Mouse (Mus musculus): ENCODE results near the gene Ralgps2.

Gene Ralgps2

GRCm38 (mm10) chr1:156939251-156940141 lies at the start of gene Ralgps2:
Gene Ralgps2 (minus strand): TSS chr1:156939626.
- peak; percentile 48 to 72 for DNase-seq (ENCODE audit: low read depth in 2 of 2, low spot score in 2 of 2)

- DNase-seq (ENCODE audit: low read depth in 2 of 2, low spot score in 2 of 2): no peak
Observed at GRCm38 (mm10) chr1:156987576-156987975, 48.1 kb upstream of the Ralgps2 start.

GRCm38 (mm10) chr1:156986641-156987345 lies 47.4 kb upstream of the Ralgps2 start:
- no peak for DNase-seq (ENCODE audit: low read depth in 2 of 2, low spot score in 2 of 2)

GRCm38 (mm10) chr1:156985657-156986640 lies 46.5 kb upstream of the Ralgps2 start:
- peak in 1 of 2 experiments; percentile 11 for DNase-seq (ENCODE audit: low read depth in 2 of 2, low spot score in 2 of 2)

GRCm38 (mm10) chr1:156983009-156983870 lies 43.8 kb upstream of the Ralgps2 start:
- DNase-seq (ENCODE audit: low read depth in 2 of 2, low spot score in 2 of 2): no peak

- no peak for DNase-seq (ENCODE audit: low read depth in 2 of 2, low spot score in 2 of 2)
Observed at GRCm38 (mm10) chr1:156981975-156982374, 42.5 kb upstream of the Ralgps2 start.

- DNase-seq (ENCODE audit: low read depth in 2 of 2, low spot score in 2 of 2): no peak
Observed at GRCm38 (mm10) chr1:156979722-156980121, 40.3 kb upstream of the Ralgps2 start.

- no peak for DNase-seq (ENCODE audit: low read depth in 2 of 2, low spot score in 2 of 2)
Observed at GRCm38 (mm10) chr1:156978656-156979055, 39.2 kb upstream of the Ralgps2 start.

GRCm38 (mm10) chr1:156973857-156974256 lies 34.4 kb upstream of the Ralgps2 start:
- DNase-seq (ENCODE audit: low read depth in 2 of 2, low spot score in 2 of 2): no peak

GRCm38 (mm10) chr1:156972391-156972790 lies 33.0 kb upstream of the Ralgps2 start:
- DNase-seq (ENCODE audit: low read depth in 2 of 2, low spot score in 2 of 2): no peak

GRCm38 (mm10) chr1:156971206-156971811 lies 31.9 kb upstream of the Ralgps2 start:
- DNase-seq (ENCODE audit: low read depth in 2 of 2, low spot score in 2 of 2): no peak

- no peak for DNase-seq (ENCODE audit: low read depth in 2 of 2, low spot score in 2 of 2)
Observed at GRCm38 (mm10) chr1:156970641-156971040, 31.2 kb upstream of the Ralgps2 start.

- DNase-seq (ENCODE audit: low read depth in 2 of 2, low spot score in 2 of 2): no peak
Observed at GRCm38 (mm10) chr1:156968107-156968506, 28.7 kb upstream of the Ralgps2 start.

GRCm38 (mm10) chr1:156964586-156964932 lies 25.1 kb upstream of the Ralgps2 start:
- no peak for DNase-seq (ENCODE audit: low read depth in 2 of 2, low spot score in 2 of 2)

- DNase-seq (ENCODE audit: low read depth in 2 of 2, low spot score in 2 of 2): no peak
Observed at GRCm38 (mm10) chr1:156963871-156964585, 24.6 kb upstream of the Ralgps2 start.

GRCm38 (mm10) chr1:156961481-156962265 lies 22.2 kb upstream of the Ralgps2 start:
- DNase-seq (ENCODE audit: low read depth in 2 of 2, low spot score in 2 of 2): no peak

GRCm38 (mm10) chr1:156959004-156959403 lies 19.6 kb upstream of the Ralgps2 start:
- DNase-seq (ENCODE audit: low read depth in 2 of 2, low spot score in 2 of 2): no peak

GRCm38 (mm10) chr1:156957360-156957759 lies 17.9 kb upstream of the Ralgps2 start:
- no peak for DNase-seq (ENCODE audit: low read depth in 2 of 2, low spot score in 2 of 2)

All from CD8-positive naive resting alpha-beta T cell, adult 2 months (primary cell).